Mouse (Mus musculus) MEL (cell line): ENCODE data around the gene Kmt2d. TPM values are rescaled to one million over a fixed set of nuclear protein-coding genes. Genes with fewer than 3 reads are reported as not detected.

Experiments used
- DNase-seq: peaks from one replicate; pipeline ENCODE4 v3.0.0; 2011; ENCODE audit warnings: low read depth, low spot score
- H3K27ac ChIP-seq: 2 replicates; pipeline ENCODE4 v1.5.1; 2012; ENCODE audit warnings: low read depth, mild to moderate bottlenecking, control low read depth, low read length, moderate library complexity; ENCODE audit not compliant: control insufficient read depth
- H3K27me3 ChIP-seq, 2 experiments: fragments of 150-350 bp in 1 of 2; sonication (generic) in 1 of 2; 2 replicates each; pipeline ENCODE4 v1.6.1; 2012; ENCODE audit warnings: low read length in 2 of 2, mild to moderate bottlenecking in 2 of 2, improper control_type of control experiment in 1 of 2, moderate library complexity in 1 of 2; ENCODE audit not compliant: insufficient read depth in 2 of 2, control insufficient read depth in 1 of 2
- H3K36me3 ChIP-seq, 2 experiments: 2 replicates each; pipeline ENCODE4 v1.6.1; 2012 to 2014; ENCODE audit warnings: low read length in 2 of 2, improper control_type of control experiment in 1 of 2, inconsistent platforms in 1 of 2, mild to moderate bottlenecking in 1 of 2; ENCODE audit not compliant: insufficient read depth in 2 of 2, control insufficient read depth in 1 of 2
- H3K4me1 ChIP-seq, 2 experiments: fragments of 150-350 bp in 1 of 2; sonication (generic) in 1 of 2; 2 replicates each; pipeline ENCODE4 v1.6.1; 2012; ENCODE audit warnings: low read length in 2 of 2, improper control_type of control experiment in 1 of 2, mild to moderate bottlenecking in 1 of 2; ENCODE audit not compliant: insufficient read depth in 2 of 2, control insufficient read depth in 1 of 2
- H3K4me3 ChIP-seq, 2 experiments: fragments of 150-350 bp in 1 of 2; sonication (generic) in 1 of 2; 2 replicates each; pipeline ENCODE4 v1.5.1; 2012; ENCODE audit warnings: low read depth in 2 of 2, low read length in 2 of 2, mild to moderate bottlenecking in 2 of 2, moderate library complexity in 2 of 2, control low read depth in 1 of 2, improper control_type of control experiment in 1 of 2; ENCODE audit not compliant: control insufficient read depth in 1 of 2, insufficient read depth in 1 of 2
- H3K79me2 ChIP-seq: 2 replicates; pipeline ENCODE4 v1.6.1; 2012; ENCODE audit warnings: mild to moderate bottlenecking, low read length, moderate library complexity; ENCODE audit not compliant: control insufficient read depth, poor library complexity, insufficient read depth
- H3K9ac ChIP-seq: 2 replicates; pipeline ENCODE4 v1.6.1; 2012; ENCODE audit warnings: low read depth, mild to moderate bottlenecking, control low read depth, low read length, moderate library complexity; ENCODE audit not compliant: control insufficient read depth, poor library complexity, severe bottlenecking
- H3K9me3 ChIP-seq: fragments of 150-350 bp; sonication (generic); replicated peaks from 2 replicates; pipeline ENCODE4 v1.6.1; 2012; ENCODE audit warnings: mild to moderate bottlenecking, low read length, improper control_type of control experiment, moderate library complexity; ENCODE audit not compliant: insufficient read depth
- BHLHE40 ChIP-seq: IDR thresholded peaks from 2 replicates; pipeline ENCODE4 v1.6.1; 2012; ENCODE audit warnings: low read depth, mild to moderate bottlenecking, inconsistent platforms, low read length, improper control_type of control experiment, borderline replicate concordance
- CHD1 ChIP-seq: IDR thresholded peaks from 2 replicates; pipeline ENCODE4 v1.6.1; 2012; ENCODE audit warnings: low read depth, mild to moderate bottlenecking, inconsistent platforms, low read length, improper control_type of control experiment
- E2F4 ChIP-seq: IDR thresholded peaks from 2 replicates; pipeline ENCODE4 v1.6.1; 2011; ENCODE audit warnings: low read depth, low read length, improper control_type of control experiment, borderline replicate concordance
- ELF1 ChIP-seq: IDR thresholded peaks from 2 replicates; pipeline ENCODE4 v1.6.1; 2014; ENCODE audit warnings: low read depth, mild to moderate bottlenecking, inconsistent platforms, low read length, improper control_type of control experiment, moderate library complexity
- GABPA ChIP-seq: IDR thresholded peaks from 2 replicates; pipeline ENCODE4 v1.6.1; 2012; ENCODE audit warnings: low read depth, mild to moderate bottlenecking, inconsistent platforms, low read length, improper control_type of control experiment, moderate library complexity
- HCFC1 ChIP-seq: IDR thresholded peaks from 2 replicates; pipeline ENCODE4 v1.6.1; 2012; ENCODE audit warnings: low read depth, mild to moderate bottlenecking, inconsistent platforms, low read length, improper control_type of control experiment, moderate library complexity
- MAX ChIP-seq: IDR thresholded peaks from 2 replicates; pipeline ENCODE4 v1.6.1; 2011; ENCODE audit warnings: low read length, improper control_type of control experiment
- MAZ ChIP-seq: IDR thresholded peaks from 2 replicates; pipeline ENCODE4 v1.6.1; 2012; ENCODE audit warnings: low read depth, mild to moderate bottlenecking, inconsistent platforms, low read length, improper control_type of control experiment
- MXI1 ChIP-seq: IDR thresholded peaks from 2 replicates; pipeline ENCODE4 v1.6.1; 2011; ENCODE audit warnings: mild to moderate bottlenecking, low read depth, low read length, improper control_type of control experiment
- NELFE ChIP-seq: IDR thresholded peaks from 2 replicates; pipeline ENCODE4 v1.6.1; 2011; ENCODE audit warnings: low read depth, low read length, improper control_type of control experiment
- POLR2A ChIP-seq, 2 experiments: IDR thresholded peaks; 2 replicates each; pipeline ENCODE4 v1.6.1; 2011 to 2012; ENCODE audit warnings: low read length in 2 of 2, mild to moderate bottlenecking in 2 of 2, control low read depth in 1 of 2, improper control_type of control experiment in 1 of 2, low read depth in 1 of 2, moderate library complexity in 1 of 2; ENCODE audit not compliant: control insufficient read depth in 1 of 2, insufficient read depth in 1 of 2, poor library complexity in 1 of 2
- RAD21 ChIP-seq: IDR thresholded peaks from 2 replicates; pipeline ENCODE4 v1.6.1; 2011; ENCODE audit warnings: mild to moderate bottlenecking, low read depth, low read length, improper control_type of control experiment
- SIN3A ChIP-seq: IDR thresholded peaks from 2 replicates; pipeline ENCODE4 v1.6.1; 2012; ENCODE audit warnings: low read length, improper control_type of control experiment, inconsistent platforms
- SMC3 ChIP-seq: IDR thresholded peaks from 2 replicates; pipeline ENCODE4 v1.6.1; 2011; ENCODE audit warnings: low read depth, low read length, improper control_type of control experiment
- TBP ChIP-seq: IDR thresholded peaks from 2 replicates; pipeline ENCODE4 v1.8.0; 2011; ENCODE audit warnings: low read depth, low read length, improper control_type of control experiment
- TCF12 ChIP-seq: IDR thresholded peaks from 2 replicates; pipeline ENCODE4 v1.6.1; 2014; ENCODE audit warnings: low read depth, mild to moderate bottlenecking, inconsistent platforms, low read length, improper control_type of control experiment, moderate library complexity
- USF1 ChIP-seq: IDR thresholded peaks from 2 replicates; pipeline ENCODE4 v1.6.1; 2014; ENCODE audit warnings: low read depth, mild to moderate bottlenecking, inconsistent platforms, low read length, improper control_type of control experiment, moderate library complexity
- ZKSCAN1 ChIP-seq: IDR thresholded peaks from 2 replicates; pipeline ENCODE4 v1.6.1; 2012; ENCODE audit warnings: low read depth, mild to moderate bottlenecking, inconsistent platforms, low read length, improper control_type of control experiment, moderate library complexity
- ZMIZ1 ChIP-seq: IDR thresholded peaks from 2 replicates; pipeline ENCODE4 v1.6.1; 2012; ENCODE audit warnings: low read depth, mild to moderate bottlenecking, inconsistent platforms, low read length, improper control_type of control experiment, moderate library complexity
- polyA plus RNA-seq, 2 experiments: library from polyadenylated mRNA; stranded (reverse) in 1 of 2; unstranded in 1 of 2; fragments of >175 nt in 1 of 2; fragments of >200 nt in 1 of 2; gene quantifications; 2 replicates each; pipeline versions ENCODE4 v1.2.1 to v1.2.4; 2012; ENCODE audit warnings: low replicate concordance in 2 of 2, low read depth in 1 of 2; ENCODE audit not compliant: insufficient read length in 2 of 2, insufficient read depth in 1 of 2, missing spikeins in 1 of 2
- total RNA-seq: library from RNA; depleted of rRNA; stranded (reverse); fragments of 300-350 nt; gene quantifications from 2 replicates; pipeline ENCODE4 v1.2.3, GENCODE M21; 2012

Gene Kmt2d
- total and polyA plus RNA-seq, 3 experiments: 12.5 to 47.7 (median 42.0) TPM

DNA sequence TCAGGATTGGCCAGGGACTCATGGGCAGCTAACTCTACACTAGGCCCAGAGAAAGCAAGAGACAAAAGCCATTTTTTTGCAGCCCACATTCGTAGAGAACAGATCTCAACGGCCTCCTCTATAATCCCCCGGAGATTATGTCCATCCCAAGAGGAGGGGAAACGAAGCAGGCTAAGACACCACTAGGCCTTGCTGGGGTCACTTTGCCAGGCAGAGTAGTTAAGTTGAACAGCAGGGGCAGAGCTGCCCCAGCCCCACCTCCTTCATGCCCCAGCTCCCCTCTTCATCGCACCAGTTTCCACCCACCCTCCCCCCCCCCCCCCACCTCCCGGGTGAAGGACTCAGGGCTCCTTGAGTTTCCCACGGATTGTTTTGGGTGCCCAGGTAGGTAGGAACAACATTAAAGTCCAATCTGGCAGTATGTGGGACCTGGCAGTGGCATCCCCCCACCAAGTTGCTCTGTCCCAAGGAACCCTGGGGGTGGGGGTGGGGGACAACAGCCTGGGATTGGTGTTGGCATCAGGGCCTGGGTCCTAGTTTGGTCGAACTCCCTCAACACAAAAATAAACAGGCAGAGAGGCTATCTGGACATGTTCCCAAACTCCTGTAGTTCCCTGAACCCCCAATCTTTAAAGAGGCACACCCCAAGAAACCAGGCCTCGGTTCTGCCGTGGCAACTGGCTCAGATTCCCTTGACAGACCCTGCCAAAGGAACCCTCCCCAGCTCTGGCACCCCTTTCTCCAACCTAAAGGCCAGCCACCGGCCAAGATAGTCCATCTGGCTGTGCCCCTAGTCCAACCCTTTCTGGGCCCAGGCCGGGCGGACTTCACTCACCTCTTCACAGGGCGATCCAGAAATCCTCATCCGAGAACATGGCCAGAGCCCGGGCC is 580 bp downstream of the Kmt2d start:
- H3K9me3 ChIP-seq: no peaks in the 10 kb centered on the region
- TF ChIP-seq GABPA: no peak
- no peak for TF ChIP-seq SMC3
- TF ChIP-seq BHLHE40: no peak
- TF ChIP-seq CHD1: 0 out of 2 replicates have a peak, but pooled peaks have one; percentile 32
- TF ChIP-seq SIN3A: peak; percentile 27; the same call in 1 of the 2 replicates
- 0 out of 2 replicates have a peak, but pooled peaks have one; percentile 8 for TF ChIP-seq MAX
- TF ChIP-seq POLR2A (IDR thresholded peaks at IDR 0.05; ENCODE audit: control insufficient read depth in 1 of 2, insufficient read depth in 1 of 2, low read depth in 1 of 2, low read length in 2 of 2, poor library complexity in 1 of 2): 0 out of 4 replicates have a peak, but pooled peaks of 1 of the 2 experiments have one; percentile 10
- TF ChIP-seq RAD21: no peak
- TF ChIP-seq ZKSCAN1: 0 out of 2 replicates have a peak, but pooled peaks have one; percentile 22
- 0 out of 2 replicates have a peak, but pooled peaks have one; percentile 7 for TF ChIP-seq HCFC1
- H3K27ac ChIP-seq: peak overlapping the region; percentile 86
- H3K27me3 ChIP-seq: no peaks in the 10 kb centered on the region
- H3K36me3 ChIP-seq: peaks cover 2 to 23% of the 10 kb centered on the region in 2 experiments; a peak in 3 of 4 replicates
- H3K79me2 ChIP-seq: peaks cover 66% of the 10 kb centered on the region
- peaks cover 14 to 21% of the 10 kb centered on the region in 2 experiments for H3K4me1 ChIP-seq
- peak; percentile 54 for DNase-seq
- H3K9ac ChIP-seq: peak overlapping the region; percentile 96
- H3K4me3 ChIP-seq: peak overlapping the region; percentile 78 to 92

DNA sequence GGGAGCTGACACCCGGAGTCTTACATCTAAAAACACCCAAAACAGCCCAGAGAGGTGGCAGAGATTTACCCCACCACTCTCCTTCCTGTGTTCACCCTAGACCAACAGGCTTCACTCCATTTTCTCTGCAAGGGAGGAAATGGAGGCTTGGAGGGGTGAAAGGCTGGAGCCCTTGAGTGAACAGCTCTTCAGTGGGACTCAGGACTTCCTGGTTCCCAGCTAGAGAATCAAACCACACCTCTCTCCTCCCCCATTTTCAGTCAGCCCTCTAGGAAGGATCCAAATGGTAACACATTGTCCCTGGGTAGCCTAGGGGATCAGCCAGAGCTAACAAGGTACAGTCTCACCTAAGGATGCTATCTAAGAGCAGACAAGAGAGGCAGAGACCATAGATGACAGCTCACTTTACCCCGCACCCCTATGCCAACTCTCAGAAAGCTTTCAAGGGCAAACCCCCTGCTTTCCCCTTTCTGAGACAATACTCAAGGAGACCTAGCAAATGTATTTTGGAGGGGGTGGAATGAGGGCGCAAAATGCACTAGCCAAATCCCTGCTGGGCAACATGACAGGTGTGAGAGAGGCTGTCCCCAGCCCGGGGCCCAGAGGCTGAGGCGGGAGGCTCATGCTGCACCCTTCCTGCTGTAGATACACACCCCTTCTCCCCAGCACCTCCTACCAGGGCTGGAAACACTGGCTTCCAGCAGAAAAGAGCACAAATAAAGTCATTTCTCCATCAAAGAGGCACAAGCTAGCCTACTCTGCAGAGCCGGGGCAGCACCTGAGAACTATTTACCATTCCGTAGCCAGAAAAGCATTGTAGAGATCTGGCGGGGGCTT is 1.4 kb downstream of the Kmt2d start:
- Histone ChIP-seq H3K27ac (no peak overlapping the region), H3K4me3 (peak overlapping the region; percentile 78 to 92), H3K4me1 (peaks cover 14 to 21% of the 10 kb centered on the region in 2 experiments), H3K36me3 (peaks cover 9 to 23% of the 10 kb centered on the region in 2 experiments; a peak in 3 of 4 replicates), H3K27me3 (no peaks in the 10 kb centered on the region), H3K9me3 (no peaks in the 10 kb centered on the region), H3K79me2 (peaks cover 66% of the 10 kb centered on the region), H3K9ac (peak overlapping the region; percentile 96)
- DNase-seq: peak; percentile 63
- TF ChIP-seq ZMIZ1 (no peak), SIN3A (peak; percentile 83), MXI1 (peak; percentile 76), USF1 (no peak), E2F4 (no peak), MAX (0 out of 2 replicates have a peak, but pooled peaks have one; percentile 10), MAZ (peak; percentile 28; the same call in 1 of the 2 replicates), HCFC1 (no peak; the same call in 1 of the 2 replicates), POLR2A (IDR thresholded peaks at IDR 0.05; ENCODE audit: control insufficient read depth in 1 of 2, insufficient read depth in 1 of 2, low read depth in 1 of 2, low read length in 2 of 2, poor library complexity in 1 of 2) (peak in 1 of 2 experiments; percentile 11; a peak in 1 of 4 replicates), TCF12 (peak; percentile 4; the same call in 1 of the 2 replicates), NELFE (no peak), TBP (0 out of 2 replicates have a peak, but pooled peaks have one; percentile 20), ELF1 (peak; percentile 87), SMC3 (no peak)
